Mouse (Mus musculus) hindbrain, embryonic 13.5 days (tissue): ENCODE results near the gene Cpped1. TPM values are rescaled to one million over a fixed set of nuclear protein-coding genes. Genes with fewer than 3 reads are reported as not detected.

ENCODE experiments used
- ATAC-seq: fragments of 200-750 bp; cut with Nextera tagmentation; 2 replicates; pipeline ENCODE4 v1.8.0; 2017; ENCODE audit warnings: moderate TSS enrichment; ENCODE audit not compliant: low FRiP score
- H3K27ac ChIP-seq: fragments of 300-500 bp; sonication (generic); 2 replicates; pipeline ENCODE4 v1.5.1; 2015; ENCODE audit warnings: inconsistent platforms, mild to moderate bottlenecking, moderate library complexity
- H3K27me3 ChIP-seq: fragments of 300-500 bp; sonication (generic); 2 replicates; pipeline ENCODE4 v1.6.1; 2015; ENCODE audit warnings: mild to moderate bottlenecking, inconsistent platforms
- H3K36me3 ChIP-seq: fragments of 300-500 bp; sonication (generic); 2 replicates; pipeline ENCODE4 v1.6.1; 2015; ENCODE audit warnings: mild to moderate bottlenecking, inconsistent platforms
- H3K4me1 ChIP-seq: fragments of 300-500 bp; sonication (generic); replicated peaks from 2 replicates; pipeline ENCODE4 v1.6.1; 2015; ENCODE audit warnings: inconsistent platforms
- H3K4me2 ChIP-seq: fragments of 300-500 bp; sonication (generic); 2 replicates; pipeline ENCODE4 v1.6.1; 2015; ENCODE audit warnings: inconsistent platforms, mild to moderate bottlenecking, moderate library complexity
- H3K4me3 ChIP-seq: fragments of 300-500 bp; sonication (generic); 2 replicates; pipeline ENCODE4 v1.5.1; 2015; ENCODE audit warnings: mild to moderate bottlenecking, inconsistent platforms
- H3K9ac ChIP-seq: fragments of 300-500 bp; sonication (generic); 2 replicates; pipeline ENCODE4 v1.6.1; 2015; ENCODE audit warnings: mild to moderate bottlenecking, inconsistent platforms
- H3K9me3 ChIP-seq: fragments of 300-500 bp; sonication (generic); 2 replicates; pipeline ENCODE4 v1.6.1; 2016; ENCODE audit warnings: inconsistent platforms
- WGBS: fragments of 180-500 bp; shearing (Covaris S2); methylation state at CpG from one replicate; pipeline ENCODE4 v1.1.7; 2015; 5-methylcytosine and 5-hydroxymethylcytosine counted together
- polyA plus RNA-seq: library from polyadenylated mRNA; unstranded; fragments of >200 nt; fragmentation: Nextera tagmentation; extraction: Ambion mirVana; gene quantifications from 2 replicates; pipeline ENCODE4 v1.2.1, GENCODE M21; 2015

The Cpped1 gene
- polyA plus RNA-seq, result 13.6 and 14.3 TPM in 2 replicates

DNA sequence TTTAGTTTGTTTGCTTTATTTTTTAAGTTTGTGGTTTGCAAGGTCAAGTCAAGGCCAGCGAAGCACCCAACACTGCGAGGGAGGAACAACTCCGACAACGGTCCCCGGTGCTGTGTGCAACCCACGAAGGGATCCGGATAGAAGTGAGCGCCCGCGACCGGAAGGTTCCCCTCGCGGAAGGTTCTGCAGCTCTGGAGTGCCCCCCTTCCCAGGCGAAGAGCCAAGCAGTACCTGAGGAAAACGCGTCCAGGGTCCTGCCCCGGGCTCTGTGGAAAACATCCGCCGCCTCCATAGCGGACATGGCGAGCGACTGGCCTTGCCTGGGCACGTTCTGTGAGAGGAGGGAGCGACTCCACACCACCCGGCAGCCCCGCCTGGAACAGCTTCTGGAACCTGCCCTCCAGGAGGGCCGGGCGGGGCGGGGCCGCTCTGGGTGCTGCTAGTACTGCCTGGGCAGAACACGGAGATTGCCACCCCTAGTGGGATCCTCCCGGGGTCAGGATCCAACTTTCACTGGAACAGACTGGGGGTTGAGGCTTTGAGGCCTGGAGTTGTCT lies at the start of gene Cpped1:
Cpped1 (minus strand) TSS at position 411 of the 557 bp plus-strand sequence.
- WGBS, result 0% methylated on average over 32 of the region's 32 CpGs
- peak within 1 kb of the TSS; percentile 76 for H3K9ac ChIP-seq
- H3K4me2 ChIP-seq, result peak within 1 kb of the TSS; percentile 63
- H3K36me3 ChIP-seq, result no peaks in the 10 kb centered on the region
- peak; percentile 95 for ATAC-seq
- H3K27ac ChIP-seq, result peak within 1 kb of the TSS; percentile 84
- H3K9me3 ChIP-seq, result no peaks in the 10 kb centered on the region
- peaks cover 11% of the 10 kb centered on the region for H3K4me1 ChIP-seq
- H3K4me3 ChIP-seq, result peak within 1 kb of the TSS; percentile 51
- H3K27me3 ChIP-seq, result no peaks in the 10 kb centered on the region

DNA sequence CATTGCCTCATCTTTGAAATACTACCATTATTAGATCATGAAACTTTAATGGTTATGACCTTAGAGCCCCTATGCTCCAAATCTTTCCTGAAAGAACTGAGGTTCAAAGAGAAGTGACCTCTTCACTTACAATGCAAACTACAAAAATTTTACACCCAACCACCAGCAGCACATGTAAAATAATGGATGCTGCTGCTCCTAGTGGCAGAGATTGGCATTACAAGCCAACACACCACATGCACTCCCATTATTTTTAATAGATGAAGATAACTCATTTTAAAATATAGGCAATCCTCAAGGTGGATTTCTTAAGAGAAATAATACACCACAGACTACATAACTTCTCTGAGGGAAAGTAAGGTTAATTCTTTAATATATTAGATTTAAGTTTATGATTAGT lies 31.2 kb upstream of the Cpped1 start:
- Histone ChIP-seq H3K4me2 (no peak overlapping the region), H3K4me1 (no peaks in the 10 kb centered on the region), H3K27me3 (no peaks in the 10 kb centered on the region), H3K9me3 (no peaks in the 10 kb centered on the region), H3K27ac (no peak overlapping the region), H3K4me3 (no peak overlapping the region), H3K36me3 (no peaks in the 10 kb centered on the region), H3K9ac (no peak overlapping the region)
- ATAC-seq, result no peak

DNA sequence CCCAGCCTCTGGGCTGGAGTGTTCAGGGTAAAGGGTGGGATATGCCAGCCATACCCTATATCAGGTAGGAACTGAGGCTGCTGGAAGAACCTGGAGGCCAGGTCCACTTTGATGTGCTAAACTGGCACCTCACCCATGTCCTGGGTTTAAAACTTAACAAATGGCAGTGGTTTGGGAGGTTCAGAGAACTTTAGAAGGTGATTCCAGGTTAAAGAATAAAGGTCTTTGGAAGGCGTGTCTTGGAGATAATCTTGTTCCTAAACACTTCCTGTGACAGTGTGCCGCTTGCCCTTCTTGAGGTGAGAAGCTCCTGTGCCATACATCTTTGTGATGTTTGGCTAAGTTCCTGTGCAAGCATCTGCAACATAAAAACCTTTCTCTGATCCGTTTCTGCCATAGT lies 1.6 kb upstream of the Cpped1 start:
- Histone ChIP-seq H3K4me1 (peaks cover 11% of the 10 kb centered on the region), H3K9ac (no peak overlapping the region), H3K27me3 (no peaks in the 10 kb centered on the region), H3K36me3 (no peaks in the 10 kb centered on the region), H3K9me3 (no peaks in the 10 kb centered on the region), H3K4me2 (no peak overlapping the region), H3K4me3 (no peak overlapping the region), H3K27ac (no peak overlapping the region)
- WGBS, result 86% methylated on average over 3 of the region's 3 CpGs
- no peak for ATAC-seq

DNA sequence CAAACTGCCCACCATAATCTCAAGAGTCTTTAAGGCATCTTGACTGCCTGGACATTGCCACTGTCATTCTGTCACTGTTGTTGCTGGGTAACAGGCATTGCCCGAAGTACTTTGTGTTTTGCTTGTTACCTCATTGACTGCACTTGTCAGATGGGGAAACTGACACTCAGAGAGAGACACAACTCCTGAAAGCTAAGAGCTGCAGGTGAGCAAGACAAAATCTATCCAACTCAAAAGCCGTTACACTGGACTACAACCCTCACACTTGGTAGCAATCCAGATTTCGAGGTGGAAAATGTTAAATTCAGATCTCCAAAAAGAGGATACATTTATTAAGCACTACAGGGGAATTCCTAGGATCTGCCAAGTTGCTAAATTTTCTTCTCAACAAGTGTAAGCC lies 572 bp upstream of the Cpped1 start:
- Histone ChIP-seq H3K9me3 (no peaks in the 10 kb centered on the region), H3K9ac (no peak overlapping the region), H3K27ac (no peak overlapping the region), H3K4me1 (peaks cover 11% of the 10 kb centered on the region), H3K4me2 (peak overlapping the region; percentile 63; the same call in 1 of the 2 replicates), H3K4me3 (no peak overlapping the region), H3K27me3 (no peaks in the 10 kb centered on the region), H3K36me3 (no peaks in the 10 kb centered on the region)
- ATAC-seq, result no peak
- 72% methylated on average over 3 of the region's 3 CpGs for WGBS

DNA sequence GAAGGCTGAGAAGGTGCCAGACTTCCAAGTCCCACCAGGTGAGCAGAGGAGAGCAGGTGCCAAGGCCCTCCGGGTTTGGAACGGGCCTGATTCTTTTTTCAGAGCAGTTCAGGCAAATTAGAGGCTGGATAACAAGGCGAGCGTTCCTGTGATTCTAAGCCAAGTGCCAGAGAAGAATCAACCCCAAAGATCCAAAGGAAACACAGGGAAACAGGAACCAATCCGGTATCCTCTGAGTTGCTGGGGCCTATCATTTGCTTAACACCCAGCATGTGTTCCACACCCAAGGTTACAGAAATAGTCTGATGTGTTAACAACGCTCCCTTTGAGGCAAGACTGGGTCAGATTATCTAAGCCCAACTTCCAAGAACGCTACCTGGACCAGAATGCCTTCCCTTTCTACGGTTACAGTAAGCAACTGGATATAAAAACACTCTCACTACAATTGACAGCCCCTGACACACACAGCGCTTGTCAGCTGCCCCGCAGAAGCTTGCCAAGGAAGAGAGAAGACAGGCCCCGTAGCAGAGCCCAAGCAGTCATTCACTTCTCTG lies 707 bp downstream of the Cpped1 start:
- H3K27ac ChIP-seq, result peak overlapping the region; percentile 84
- H3K9ac ChIP-seq, result peak overlapping the region; percentile 76
- no peaks in the 10 kb centered on the region for H3K9me3 ChIP-seq
- ATAC-seq, result peak; percentile 68
- H3K4me2 ChIP-seq, result peak overlapping the region; percentile 63
- H3K36me3 ChIP-seq, result no peaks in the 10 kb centered on the region
- WGBS, result 31% methylated on average over 11 of the region's 11 CpGs
- peaks cover 11% of the 10 kb centered on the region for H3K4me1 ChIP-seq
- peak overlapping the region; percentile 51 for H3K4me3 ChIP-seq
- no peaks in the 10 kb centered on the region for H3K27me3 ChIP-seq

DNA sequence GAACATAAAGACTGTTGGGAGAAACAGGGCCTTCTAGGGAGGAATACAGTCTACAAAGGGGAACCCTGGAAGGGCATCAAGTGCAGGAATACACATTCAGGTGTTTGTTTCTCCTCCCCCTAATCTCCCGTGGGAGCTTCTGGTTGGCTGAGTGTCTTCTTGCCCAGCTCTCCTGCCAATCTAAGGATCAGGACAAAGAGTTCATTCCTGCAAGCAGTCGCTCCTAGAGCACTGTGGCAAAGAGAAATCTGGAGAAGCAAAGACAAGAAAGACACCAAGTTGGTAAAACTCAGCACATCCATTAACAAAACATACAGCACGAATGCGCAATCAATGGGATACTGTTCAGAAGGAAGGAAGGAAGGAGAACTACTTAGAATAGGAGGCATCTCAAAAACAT lies 1.4 kb downstream of the Cpped1 start:
- peak overlapping the region; percentile 76; the same call in 1 of the 2 replicates for H3K9ac ChIP-seq
- ATAC-seq, result no peak
- no peak overlapping the region for H3K27ac ChIP-seq
- H3K36me3 ChIP-seq, result no peaks in the 10 kb centered on the region
- H3K27me3 ChIP-seq, result no peaks in the 10 kb centered on the region
- no peaks in the 10 kb centered on the region for H3K9me3 ChIP-seq
- H3K4me1 ChIP-seq, result peaks cover 11% of the 10 kb centered on the region
- H3K4me3 ChIP-seq, result no peak overlapping the region; the same call in 1 of the 2 replicates
- WGBS, result 77% methylated on average over 4 of the region's 4 CpGs
- peak overlapping the region; percentile 63 for H3K4me2 ChIP-seq

DNA sequence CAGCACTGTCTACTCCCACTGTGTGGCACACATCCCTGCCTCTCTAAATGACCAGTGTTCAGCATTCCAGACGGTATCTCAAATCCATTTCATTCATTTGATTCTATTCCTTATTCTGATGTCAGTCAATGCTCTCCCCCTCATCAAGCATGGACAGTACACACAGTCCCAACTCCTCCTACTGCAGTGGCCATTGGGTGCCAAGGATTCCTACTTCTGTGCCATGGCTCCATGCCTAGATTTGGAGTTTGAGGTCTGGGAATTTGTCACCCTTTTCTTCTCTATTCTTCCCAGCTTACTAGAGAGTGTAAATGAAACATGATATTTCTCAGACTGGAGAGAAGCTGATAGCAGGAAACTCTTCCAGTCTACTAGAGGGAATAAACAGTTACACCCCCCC lies 2.3 kb downstream of the Cpped1 start:
- Histone ChIP-seq H3K9ac (no peak overlapping the region), H3K36me3 (no peaks in the 10 kb centered on the region), H3K4me3 (no peak overlapping the region), H3K27ac (no peak overlapping the region), H3K9me3 (no peaks in the 10 kb centered on the region), H3K4me1 (peaks cover 11% of the 10 kb centered on the region), H3K27me3 (no peaks in the 10 kb centered on the region), H3K4me2 (no peak overlapping the region)
- no peak for ATAC-seq
- WGBS, result 85% methylated on average over 1 of the region's 1 CpGs

DNA sequence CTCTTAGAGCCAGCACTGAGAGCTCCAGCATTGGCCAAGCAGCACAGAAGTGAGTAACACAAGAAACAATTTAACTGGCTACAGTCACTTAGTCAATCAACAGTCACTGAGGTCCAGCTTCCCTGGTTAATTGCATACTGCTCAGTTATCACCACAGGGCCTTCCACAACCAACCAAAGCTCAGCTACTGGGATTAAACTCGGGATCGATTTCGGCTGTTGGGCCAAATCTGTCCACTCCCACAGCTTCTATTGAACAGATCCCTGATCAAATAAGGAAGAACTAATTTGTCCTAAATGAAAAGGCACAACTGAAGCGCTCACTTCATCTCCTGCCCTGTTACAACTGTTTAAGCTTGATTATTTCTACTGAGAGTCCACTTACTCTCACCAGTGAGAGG lies 4.0 kb downstream of the Cpped1 start:
- Histone ChIP-seq H3K9ac (no peak overlapping the region), H3K4me1 (peaks cover 11% of the 10 kb centered on the region), H3K4me3 (no peak overlapping the region), H3K27ac (no peak overlapping the region), H3K27me3 (no peaks in the 10 kb centered on the region), H3K4me2 (no peak overlapping the region), H3K36me3 (no peaks in the 10 kb centered on the region), H3K9me3 (no peaks in the 10 kb centered on the region)
- no peak for ATAC-seq
- 91% methylated on average over 4 of the region's 4 CpGs for WGBS

DNA sequence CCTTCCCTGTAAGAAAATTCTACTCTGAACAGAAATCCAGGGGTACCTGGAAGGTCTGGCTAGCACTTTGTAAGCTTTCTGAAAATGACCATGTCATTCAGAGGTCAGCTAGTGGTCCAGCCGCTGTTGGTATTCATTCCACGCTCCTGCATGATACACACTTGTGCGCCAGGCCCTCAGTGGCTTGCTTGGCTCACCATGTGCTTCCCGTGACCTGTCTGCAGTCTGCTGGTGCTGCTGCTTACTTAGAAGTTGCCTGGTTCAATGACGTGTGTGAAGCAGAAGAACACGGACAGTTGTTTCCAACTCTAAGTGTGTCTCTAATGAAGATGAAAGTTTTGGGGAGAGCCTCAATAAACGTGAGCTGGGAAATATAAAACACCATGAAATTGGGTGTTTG lies 7.2 kb downstream of the Cpped1 start:
- Histone ChIP-seq H3K27ac (no peak overlapping the region), H3K4me2 (no peak overlapping the region), H3K9me3 (no peaks in the 10 kb centered on the region), H3K36me3 (no peaks in the 10 kb centered on the region), H3K9ac (no peak overlapping the region), H3K4me1 (no peaks in the 10 kb centered on the region), H3K27me3 (no peaks in the 10 kb centered on the region), H3K4me3 (no peak overlapping the region)
- no peak for ATAC-seq
- 82% methylated on average over 7 of the region's 7 CpGs for WGBS

DNA sequence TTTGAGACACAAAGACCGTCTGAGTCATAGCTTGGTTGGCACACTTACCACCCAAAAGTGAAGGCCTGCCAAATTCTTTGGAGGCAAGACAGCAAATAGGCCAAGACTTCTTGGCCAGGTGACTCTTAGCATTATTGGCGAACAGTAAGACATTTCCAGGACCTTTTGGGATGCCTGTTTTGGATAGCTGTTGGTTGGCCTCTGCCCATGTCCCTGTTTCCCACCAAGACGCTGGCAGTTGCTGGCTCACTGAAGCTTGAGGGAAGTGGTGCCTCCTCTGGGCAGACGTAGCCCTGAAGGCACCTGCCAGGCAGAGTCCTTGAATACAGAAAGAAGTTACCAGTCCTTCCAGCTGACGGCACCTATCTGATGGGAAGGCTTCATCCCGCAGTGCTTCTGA lies 8.9 kb downstream of the Cpped1 start:
- no peaks in the 10 kb centered on the region for H3K4me1 ChIP-seq
- no peak overlapping the region for H3K4me2 ChIP-seq
- no peaks in the 10 kb centered on the region for H3K36me3 ChIP-seq
- WGBS, result 94% methylated on average over 6 of the region's 6 CpGs
- no peak overlapping the region for H3K9ac ChIP-seq
- H3K4me3 ChIP-seq, result no peak overlapping the region
- H3K27me3 ChIP-seq, result no peaks in the 10 kb centered on the region
- ATAC-seq, result no peak
- H3K9me3 ChIP-seq, result no peaks in the 10 kb centered on the region
- H3K27ac ChIP-seq, result no peak overlapping the region

DNA sequence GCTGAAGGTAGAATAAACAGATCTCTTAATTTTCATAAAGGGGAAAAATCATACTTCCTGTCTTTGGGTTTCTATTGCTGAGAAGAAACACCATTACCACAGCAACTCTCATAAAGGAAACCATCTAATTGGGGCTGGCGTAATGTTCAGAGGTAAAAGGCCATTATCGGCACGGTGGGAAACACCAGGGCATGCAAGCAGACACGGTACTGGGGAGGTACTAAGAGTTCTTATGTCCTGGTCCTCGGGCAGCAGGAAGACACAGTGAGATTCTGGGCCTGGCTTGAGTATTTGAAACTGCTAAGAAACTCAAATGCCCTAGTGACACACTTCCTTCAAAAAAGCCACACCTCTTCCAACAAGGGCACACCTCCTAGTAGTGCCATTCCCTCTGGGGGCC lies 12.8 kb downstream of the Cpped1 start:
- Histone ChIP-seq H3K27me3 (no peaks in the 10 kb centered on the region), H3K9me3 (no peaks in the 10 kb centered on the region), H3K4me3 (no peak overlapping the region), H3K9ac (no peak overlapping the region), H3K27ac (no peak overlapping the region), H3K36me3 (no peaks in the 10 kb centered on the region), H3K4me1 (no peaks in the 10 kb centered on the region), H3K4me2 (no peak overlapping the region)
- 89% methylated on average over 5 of the region's 5 CpGs for WGBS
- ATAC-seq, result no peak

DNA sequence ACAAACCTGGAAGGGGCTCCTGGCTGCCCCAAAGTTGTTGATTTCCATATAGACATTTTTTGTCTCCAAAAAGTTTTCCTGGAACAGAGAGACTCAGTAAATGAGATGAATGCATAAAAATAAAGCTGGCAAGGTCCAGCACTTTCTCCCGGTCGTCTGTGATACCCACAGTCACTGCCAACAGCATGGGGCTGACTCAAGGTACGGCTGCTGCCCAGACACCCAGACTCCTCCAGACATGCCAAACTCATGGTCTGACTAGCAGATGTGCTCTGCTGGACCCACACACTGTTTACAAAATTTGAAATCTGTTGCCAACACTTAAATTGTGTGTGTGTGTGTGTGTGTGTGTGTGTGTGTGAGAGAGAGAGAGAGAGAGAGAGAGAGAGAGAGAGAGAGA lies 14.4 kb downstream of the Cpped1 start:
- 84% methylated on average over 3 of the region's 3 CpGs for WGBS
- Histone ChIP-seq H3K9ac (no peak overlapping the region), H3K27ac (no peak overlapping the region), H3K36me3 (no peaks in the 10 kb centered on the region), H3K9me3 (no peaks in the 10 kb centered on the region), H3K27me3 (no peaks in the 10 kb centered on the region), H3K4me2 (no peak overlapping the region), H3K4me3 (no peak overlapping the region), H3K4me1 (no peaks in the 10 kb centered on the region)
- no peak for ATAC-seq

DNA sequence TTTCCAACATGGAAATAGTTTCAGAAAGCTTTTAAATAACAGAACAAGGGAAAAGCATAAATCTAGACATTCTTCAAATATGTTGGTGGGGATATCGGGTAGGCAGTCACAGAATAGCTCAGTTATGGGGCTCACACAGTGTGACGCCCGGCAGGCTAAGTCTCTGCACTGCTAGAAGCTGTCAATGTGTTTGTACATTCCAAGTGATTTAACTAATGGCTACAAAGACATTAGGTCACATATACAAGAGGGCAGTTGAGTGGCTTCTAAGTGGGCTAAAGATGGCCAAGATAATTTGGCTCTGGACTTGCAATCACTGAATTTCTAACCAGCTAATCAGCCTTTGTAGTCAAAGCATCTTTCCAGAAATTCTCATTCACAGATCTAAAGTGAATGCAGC lies 19.1 kb downstream of the Cpped1 start:
- Histone ChIP-seq H3K4me3 (no peak overlapping the region), H3K36me3 (peaks cover 11% of the 10 kb centered on the region), H3K9ac (no peak overlapping the region), H3K4me1 (no peaks in the 10 kb centered on the region), H3K9me3 (no peaks in the 10 kb centered on the region), H3K27me3 (no peaks in the 10 kb centered on the region), H3K4me2 (no peak overlapping the region), H3K27ac (no peak overlapping the region)
- 73% methylated on average over 3 of the region's 3 CpGs for WGBS
- no peak for ATAC-seq
